Mouse (Mus musculus) E14TG2a.4 (cell line): ENCODE results near the gene Spns2.

Experiments
- H3K27me3 ChIP-seq: 2 replicates; pipeline ENCODE4 v1.6.1; 2014; ENCODE audit warnings: low read length, control low read depth; ENCODE audit not compliant: insufficient read depth
- H3K36me3 ChIP-seq: 2 replicates; pipeline ENCODE4 v1.6.1; 2014; ENCODE audit warnings: low read length, control low read depth; ENCODE audit not compliant: insufficient read depth
- H3K4me1 ChIP-seq: replicated peaks from 2 replicates; pipeline ENCODE4 v1.6.1; 2014; ENCODE audit warnings: low read depth, low read length, control low read depth
- H3K4me3 ChIP-seq: replicated peaks from 2 replicates; pipeline ENCODE4 v1.5.1; 2014; ENCODE audit warnings: mild to moderate bottlenecking, low read length
- H3K9me3 ChIP-seq: 2 replicates; pipeline ENCODE4 v1.6.1; 2014; ENCODE audit warnings: low read length, control low read depth
- CTCF ChIP-seq: conservative IDR thresholded peaks from 2 replicates; pipeline ENCODE4 v1.5.1; 2014; ENCODE audit warnings: low read length
- NANOG ChIP-seq: IDR thresholded peaks from 2 replicates; pipeline ENCODE4 v1.6.1; 2014; ENCODE audit warnings: borderline replicate concordance, low read length, mixed read lengths
- POU5F1 ChIP-seq: IDR thresholded peaks from 2 replicates; pipeline ENCODE4 v1.6.1; 2014; ENCODE audit warnings: low read length, borderline replicate concordance

Gene Spns2

DNA sequence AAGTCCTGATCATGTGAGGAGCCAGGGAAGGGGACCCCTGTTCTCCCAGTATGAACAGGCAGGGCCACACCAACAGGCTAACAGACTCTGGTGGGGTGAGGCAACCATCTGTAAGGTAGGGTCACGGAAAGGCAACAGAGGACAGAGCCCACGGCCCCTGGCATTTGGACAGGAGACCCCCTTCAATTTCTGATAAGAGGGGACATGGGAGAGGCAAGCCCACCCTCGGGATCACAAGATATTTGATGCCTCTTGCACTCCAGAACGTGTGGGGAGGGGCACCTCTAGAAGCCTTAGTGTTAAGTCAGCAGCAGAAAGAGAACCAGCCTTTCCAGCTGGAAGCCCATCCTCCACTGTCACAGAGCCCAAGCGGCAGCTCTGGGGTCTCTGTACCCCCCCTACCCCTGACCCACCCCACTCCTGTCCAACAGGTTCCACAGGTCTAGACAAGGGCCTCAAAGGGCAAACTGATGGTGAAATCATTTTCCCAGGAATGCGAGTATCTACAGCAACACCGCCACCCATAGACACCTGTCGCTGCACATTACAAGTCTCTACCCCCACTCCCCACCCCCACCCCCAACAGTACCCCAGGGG lies 83.5 kb downstream of the Spns2 start:
- H3K9me3 ChIP-seq: no peaks in the 10 kb centered on the region
- peaks cover 89% of the 10 kb centered on the region for H3K4me1 ChIP-seq
- TF ChIP-seq NANOG (no peak), POU5F1 (no peak), CTCF (no peak)
- peaks cover 51% of the 10 kb centered on the region for H3K36me3 ChIP-seq
- H3K4me3 ChIP-seq: peak overlapping the region; percentile 37; the same call in 1 of the 2 replicates
- no peaks in the 10 kb centered on the region for H3K27me3 ChIP-seq

DNA sequence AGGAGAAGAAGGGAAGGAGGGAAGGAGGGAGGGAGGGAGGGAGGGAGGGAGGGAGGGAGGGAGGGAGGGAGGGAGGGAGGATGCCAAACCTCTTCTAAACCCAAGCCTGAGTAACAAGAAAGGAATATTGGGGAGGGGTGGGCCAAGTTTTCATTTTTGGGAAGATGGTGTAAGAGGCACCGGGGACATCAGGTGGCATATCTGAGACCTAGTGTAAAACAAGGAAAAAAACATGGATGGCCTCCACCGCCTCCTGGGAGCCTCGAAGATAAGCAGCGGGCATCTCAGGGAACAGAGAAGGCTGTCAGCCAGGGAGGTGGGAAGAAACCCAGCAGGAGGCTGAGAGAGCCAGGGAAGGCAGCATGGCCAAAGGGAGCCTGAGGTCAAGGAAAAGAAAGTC lies 84.2 kb downstream of the Spns2 start:
- Histone ChIP-seq H3K9me3 (no peaks in the 10 kb centered on the region), H3K4me3 (peak overlapping the region; percentile 32; the same call in 1 of the 2 replicates), H3K36me3 (peaks cover 57% of the 10 kb centered on the region), H3K4me1 (peaks cover 95% of the 10 kb centered on the region), H3K27me3 (no peaks in the 10 kb centered on the region)
- TF ChIP-seq CTCF (no peak), NANOG (no peak), POU5F1 (no peak)

DNA sequence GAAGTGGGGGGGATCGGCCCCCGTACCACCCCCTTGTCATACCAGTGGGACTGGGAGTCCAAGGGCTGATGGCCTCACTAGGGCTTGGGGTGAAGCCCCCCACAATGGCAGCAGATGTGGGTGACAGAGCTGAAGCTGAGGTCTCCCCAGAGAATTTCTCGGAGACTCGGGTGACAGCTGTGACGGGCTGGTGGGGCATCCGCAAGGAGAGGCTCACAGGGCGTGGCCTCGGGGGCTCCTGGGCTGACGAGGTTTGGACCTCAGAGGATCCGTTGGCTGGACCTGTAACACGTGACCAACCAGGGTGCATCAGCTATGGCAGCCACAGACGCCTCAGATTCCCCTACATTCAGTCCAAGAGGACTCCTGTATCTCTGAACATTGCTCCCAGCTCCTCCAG lies 86.7 kb downstream of the Spns2 start:
- H3K9me3 ChIP-seq: no peaks in the 10 kb centered on the region
- no peaks in the 10 kb centered on the region for H3K27me3 ChIP-seq
- H3K36me3 ChIP-seq: peaks cover 80% of the 10 kb centered on the region
- H3K4me3 ChIP-seq: peak overlapping the region; percentile 50
- H3K4me1 ChIP-seq: peaks cover 98% of the 10 kb centered on the region
- no peak for TF ChIP-seq NANOG
- no peak for TF ChIP-seq CTCF
- TF ChIP-seq POU5F1: no peak

DNA sequence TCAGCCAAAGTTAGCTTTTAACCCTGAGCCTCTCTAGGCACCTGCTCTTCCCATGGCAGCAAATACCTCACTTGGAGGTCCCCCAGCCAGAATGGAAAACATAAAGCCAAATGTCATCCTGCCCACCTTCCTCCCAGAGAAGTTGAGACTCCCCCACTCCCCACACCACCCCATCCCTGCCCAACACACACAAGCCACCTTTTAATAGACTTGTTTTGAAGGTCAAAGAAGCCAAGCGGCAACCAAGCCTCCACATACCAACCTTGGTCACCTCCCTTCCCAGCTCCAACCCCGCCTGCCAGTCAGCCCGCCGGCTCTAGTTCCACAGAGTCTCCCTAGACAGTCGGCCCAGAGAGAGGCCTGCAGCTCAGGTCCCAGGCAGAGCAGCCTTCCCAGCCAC lies 87.7 kb downstream of the Spns2 start:
- Histone ChIP-seq H3K36me3 (peaks cover 88% of the 10 kb centered on the region), H3K27me3 (no peaks in the 10 kb centered on the region), H3K9me3 (no peaks in the 10 kb centered on the region), H3K4me3 (peak overlapping the region; percentile 50), H3K4me1 (peaks cover 98% of the 10 kb centered on the region)
- TF ChIP-seq POU5F1 (no peak), CTCF (no peak), NANOG (no peak)
